Mouse (Mus musculus): ENCODE measurements around the gene Ptges2. TPM values are rescaled to one million over a fixed set of nuclear protein-coding genes. Genes with fewer than 3 reads are reported as not detected.
A peak's percentile ranks its signal among the peaks of the same experiment; 100 is the strongest.

Ptges2 gene
- total and polyA plus RNA-seq, 3 experiments: 30.4 to 396 (median 47.0) TPM

DNA sequence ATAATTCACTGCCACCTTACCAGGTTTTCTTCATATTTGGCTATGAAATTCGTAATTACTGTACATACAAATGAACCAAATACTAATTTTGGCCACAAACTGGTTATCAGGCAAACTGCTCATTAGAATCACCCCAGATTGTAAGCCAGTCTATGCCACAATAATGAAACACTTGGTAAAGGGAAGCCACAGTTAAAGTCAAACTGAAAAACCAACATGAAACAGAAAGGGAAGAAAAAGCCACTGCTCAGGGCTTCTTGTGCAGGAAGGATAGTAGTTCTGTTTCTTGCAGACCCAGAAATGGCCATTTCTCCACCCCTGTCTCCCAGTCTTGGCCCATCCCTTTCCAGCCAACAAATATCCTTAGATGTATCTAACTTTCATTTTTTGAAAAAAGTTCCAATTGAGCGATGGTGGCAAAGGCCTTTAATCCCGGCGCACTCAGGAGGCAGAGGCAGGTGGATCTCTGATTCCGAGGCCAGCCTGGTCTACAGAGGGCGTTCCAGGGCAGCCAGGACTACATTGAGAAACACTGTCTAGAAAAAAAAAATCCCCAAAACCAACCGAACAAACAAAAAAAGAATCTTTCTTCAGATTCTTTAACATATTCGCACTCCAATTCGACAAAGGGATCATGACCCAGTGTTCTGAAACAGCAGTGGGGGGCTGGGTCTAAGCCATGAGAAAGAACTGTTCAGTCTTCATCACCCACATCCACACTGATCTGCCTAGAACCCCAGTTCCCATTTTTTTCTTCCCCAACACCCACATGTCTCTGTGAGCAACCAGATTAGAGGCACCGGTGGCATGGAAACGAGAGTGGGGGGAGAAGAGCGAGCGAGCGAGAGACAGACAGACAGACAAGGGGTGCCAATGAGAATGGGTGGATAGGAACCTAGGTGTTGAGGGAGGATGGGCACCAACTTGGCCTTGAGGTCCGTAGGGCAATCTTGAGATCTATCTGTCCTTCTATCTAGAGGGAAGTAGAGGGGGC lies 54.4 kb downstream of the Ptges2 start, which contains the start of gene Naif1:
Gene Naif1 (plus strand): TSS at position 697 of the 994 bp plus-strand sequence.
- H3K79me2 ChIP-seq (ENCODE audit: control insufficient read depth, insufficient read depth, low read length, poor library complexity): peaks cover 53% of the 10 kb centered on the region
- peak; percentile 87 for DNase-seq (ENCODE audit: low read depth, low spot score)
- H3K27ac ChIP-seq (ENCODE audit: control insufficient read depth, low read depth, low read length): peak within 1 kb of the TSS; percentile 69
- peak within 1 kb of the TSS; percentile 90 for H3K9ac ChIP-seq (ENCODE audit: control insufficient read depth, low read depth, low read length, poor library complexity, severe bottlenecking)
- no peaks in the 10 kb centered on the region for H3K27me3 ChIP-seq (ENCODE audit: control insufficient read depth in 1 of 2, insufficient read depth in 2 of 2, low read length in 2 of 2)
- no peaks in the 10 kb centered on the region for H3K9me3 ChIP-seq (replicated peaks; ENCODE audit: insufficient read depth, low read length)
- peak within 1 kb of the TSS; percentile 61 to 66 for H3K4me3 ChIP-seq (ENCODE audit: control insufficient read depth in 1 of 2, insufficient read depth in 1 of 2, low read depth in 2 of 2, low read length in 2 of 2)
- H3K36me3 ChIP-seq (ENCODE audit: control insufficient read depth in 1 of 2, insufficient read depth in 2 of 2, low read length in 2 of 2): peaks cover 0 to 31% of the 10 kb centered on the region in 2 experiments; a peak in 3 of 4 replicates
- peaks cover 0 to 16% of the 10 kb centered on the region in 2 experiments for H3K4me1 ChIP-seq (ENCODE audit: control insufficient read depth in 1 of 2, insufficient read depth in 2 of 2, low read length in 2 of 2)
- TF ChIP-seq HCFC1 (IDR thresholded peaks at IDR 0.05; ENCODE audit: low read depth, low read length) (peak; percentile 31; the same call in 1 of the 2 replicates), MEF2A (IDR thresholded peaks at IDR 0.05; ENCODE audit: extremely low read depth, insufficient replicate concordance, low read depth, low read length, poor library complexity, severe bottlenecking) (no peak), RAD21 (IDR thresholded peaks at IDR 0.05; ENCODE audit: low read depth, low read length) (no peak), UBTF (IDR thresholded peaks at IDR 0.05; ENCODE audit: borderline replicate concordance, insufficient read depth, low read depth, low read length) (no peak), POLR2AphosphoS5 (IDR thresholded peaks at IDR 0.05; ENCODE audit: borderline replicate concordance, low read depth, low read length) (no peak), MYC (IDR thresholded peaks at IDR 0.05; ENCODE audit: low read depth, low read length) (0 out of 2 replicates have a peak, but pooled peaks have one; percentile 82), SIN3A (IDR thresholded peaks at IDR 0.05; ENCODE audit: low read length) (peak; percentile 88), ZKSCAN1 (IDR thresholded peaks at IDR 0.05; ENCODE audit: low read depth, low read length) (no peak), USF2 (IDR thresholded peaks at IDR 0.05; ENCODE audit: borderline replicate concordance in 1 of 2, insufficient read depth in 1 of 2, low read depth in 1 of 2, low read length in 2 of 2) (no peak), MAFK (IDR thresholded peaks at IDR 0.05; ENCODE audit: borderline replicate concordance, low read depth, low read length) (no peak), MXI1 (IDR thresholded peaks at IDR 0.05; ENCODE audit: low read depth, low read length) (peak; percentile 91), EP300 (IDR thresholded peaks at IDR 0.05; ENCODE audit: low read depth in 1 of 2, low read length in 2 of 2) (peak in 1 of 2 experiments; percentile 73; a peak in 2 of 4 replicates), CTCF (IDR thresholded peaks at IDR 0.05 in 2 of 3, conservative IDR thresholded peaks at IDR 0.05 in 1 of 3; ENCODE audit: control insufficient read depth in 1 of 3, insufficient read depth in 1 of 3, low read depth in 2 of 3, low read length in 3 of 3, poor library complexity in 1 of 3, severe bottlenecking in 1 of 3) (no peak), ZC3H11A (IDR thresholded peaks at IDR 0.05; ENCODE audit: low read depth, low read length) (no peak), BHLHE40 (IDR thresholded peaks at IDR 0.05; ENCODE audit: borderline replicate concordance, low read depth, low read length) (no peak), ZMIZ1 (IDR thresholded peaks at IDR 0.05; ENCODE audit: low read depth, low read length) (no peak), ELF1 (IDR thresholded peaks at IDR 0.05; ENCODE audit: low read depth, low read length) (no peak), USF1 (IDR thresholded peaks at IDR 0.05; ENCODE audit: low read depth, low read length) (no peak), CHD1 (IDR thresholded peaks at IDR 0.05; ENCODE audit: low read depth, low read length) (no peak), TAL1 (IDR thresholded peaks at IDR 0.05; ENCODE audit: low read length) (peak; percentile 59), MYB (IDR thresholded peaks at IDR 0.05; ENCODE audit: low read depth, low read length) (no peak), GABPA (IDR thresholded peaks at IDR 0.05; ENCODE audit: low read depth, low read length) (no peak), E2F4 (IDR thresholded peaks at IDR 0.05; ENCODE audit: borderline replicate concordance, low read depth, low read length) (no peak), ZNF384 (IDR thresholded peaks at IDR 0.05; ENCODE audit: low read depth, low read length) (peak; percentile 82), POLR2A (IDR thresholded peaks at IDR 0.05; ENCODE audit: control insufficient read depth in 1 of 2, insufficient read depth in 1 of 2, low read depth in 1 of 2, low read length in 2 of 2, poor library complexity in 1 of 2) (0 out of 4 replicates have a peak, but pooled peaks of 1 of the 2 experiments have one; percentile 11), RCOR1 (IDR thresholded peaks at IDR 0.05; ENCODE audit: low read depth, low read length) (peak; percentile 52; the same call in 1 of the 2 replicates), SMC3 (IDR thresholded peaks at IDR 0.05; ENCODE audit: low read depth, low read length) (no peak), MAX (IDR thresholded peaks at IDR 0.05; ENCODE audit: low read length) (peak; percentile 66; the same call in 1 of the 2 replicates), NELFE (IDR thresholded peaks at IDR 0.05; ENCODE audit: low read depth, low read length) (no peak), ETS1 (IDR thresholded peaks at IDR 0.05; ENCODE audit: low read depth, low read length) (peak; percentile 69), POLR2AphosphoS2 (IDR thresholded peaks at IDR 0.05; ENCODE audit: low read length) (no peak), CHD2 (IDR thresholded peaks at IDR 0.05; ENCODE audit: low read length) (peak; percentile 24; the same call in 1 of the 2 replicates), TCF12 (IDR thresholded peaks at IDR 0.05; ENCODE audit: low read depth, low read length) (peak; percentile 50; the same call in 1 of the 2 replicates), JUND (IDR thresholded peaks at IDR 0.05; ENCODE audit: low read depth, low read length) (no peak)

Measured in MEL (cell line).